Mouse (Mus musculus) embryonic facial prominence, embryonic 13.5 days (tissue): ENCODE measurements around the gene Plvap. TPM values are rescaled to one million over a fixed set of nuclear protein-coding genes. Genes with fewer than 3 reads are reported as not detected.

Experiments
- ATAC-seq: fragments of 200-750 bp; cut with Nextera tagmentation; 2 replicates; pipeline ENCODE4 v1.8.0; 2017; ENCODE audit warnings: low read depth; ENCODE audit not compliant: insufficient number of reproducible peaks, insufficient read depth, low FRiP score, low TSS enrichment
- H3K27ac ChIP-seq: fragments of 300-500 bp; sonication (generic); 2 replicates; pipeline ENCODE4 v1.5.1; 2015; ENCODE audit warnings: moderate library complexity, mild to moderate bottlenecking, inconsistent platforms
- H3K27me3 ChIP-seq: fragments of 300-500 bp; sonication (generic); 2 replicates; pipeline ENCODE4 v1.6.1; 2015; ENCODE audit warnings: mild to moderate bottlenecking, inconsistent platforms
- H3K36me3 ChIP-seq: fragments of 300-500 bp; sonication (generic); 2 replicates; pipeline ENCODE4 v1.6.1; 2015; ENCODE audit warnings: mild to moderate bottlenecking, inconsistent platforms
- H3K4me1 ChIP-seq: fragments of 300-500 bp; sonication (generic); 2 replicates; pipeline ENCODE4 v1.6.1; 2015; ENCODE audit warnings: inconsistent platforms
- H3K4me2 ChIP-seq: fragments of 300-500 bp; sonication (generic); 2 replicates; pipeline ENCODE4 v1.6.1; 2015; ENCODE audit warnings: moderate library complexity, mild to moderate bottlenecking, inconsistent platforms
- H3K4me3 ChIP-seq: fragments of 300-500 bp; sonication (generic); 2 replicates; pipeline ENCODE4 v1.5.1; 2015; ENCODE audit warnings: mild to moderate bottlenecking, inconsistent platforms
- H3K9ac ChIP-seq: fragments of 300-500 bp; sonication (generic); 2 replicates; pipeline ENCODE4 v1.6.1; 2015; ENCODE audit warnings: mild to moderate bottlenecking, inconsistent platforms
- H3K9me3 ChIP-seq: fragments of 300-500 bp; sonication (generic); 2 replicates; pipeline ENCODE4 v1.6.1; 2016; ENCODE audit warnings: inconsistent platforms
- WGBS: fragments of 180-500 bp; shearing (Covaris S2); methylation state at CpG from one replicate; pipeline ENCODE4 v1.1.7; 2015; ENCODE audit warnings: mixed read lengths; 5-methylcytosine and 5-hydroxymethylcytosine counted together
- polyA plus RNA-seq: library from polyadenylated mRNA; unstranded; fragments of >200 nt; fragmentation: Nextera tagmentation; extraction: Ambion mirVana; gene quantifications from 2 replicates; pipeline ENCODE4 v1.2.1, GENCODE M21; 2015

The Plvap gene
- polyA plus RNA-seq, 1 experiment from 2014 or later: 47.3 TPM

GRCm38 (mm10) chr8:71462191-71462590, 49.4 kb downstream of the Plvap start:
- Histone ChIP-seq H3K9me3 (no peaks in the 10 kb centered on the region), H3K27ac (no peak overlapping the region), H3K4me2 (peak overlapping the region; percentile 90), H3K36me3 (peaks cover 42% of the 10 kb centered on the region), H3K9ac (peak overlapping the region; percentile 80), H3K27me3 (no peaks in the 10 kb centered on the region), H3K4me3 (peak overlapping the region; percentile 90), H3K4me1 (peaks cover 33% of the 10 kb centered on the region)
- WGBS: 74% methylated on average over 4 of the region's 4 CpGs
- no peak for ATAC-seq

- WGBS: 83% methylated on average over 47 of the region's 47 CpGs
- 0 out of 2 replicates have a peak overlapping the region, but pooled peaks have one; percentile 28 for H3K9ac ChIP-seq
- no peak overlapping the region for H3K27ac ChIP-seq
- H3K4me1 ChIP-seq: peaks cover 33% of the 10 kb centered on the region
- no peak overlapping the region for H3K4me2 ChIP-seq
- H3K9me3 ChIP-seq: no peaks in the 10 kb centered on the region
- peaks cover 50% of the 10 kb centered on the region for H3K36me3 ChIP-seq
- H3K4me3 ChIP-seq: no peak overlapping the region
- no peak for ATAC-seq
- no peaks in the 10 kb centered on the region for H3K27me3 ChIP-seq
Measured at GRCm38 (mm10) chr8:71461152-71461840, 50.3 kb downstream of the Plvap start.

GRCm38 (mm10) chr8:71460716-71461115, 50.8 kb downstream of the Plvap start:
- 90% methylated on average over 6 of the region's 6 CpGs for WGBS

GRCm38 (mm10) chr8:71457659-71458270, 53.8 kb downstream of the Plvap start:
- Histone ChIP-seq H3K27ac (no peak overlapping the region), H3K4me2 (no peak overlapping the region), H3K36me3 (peaks cover 52% of the 10 kb centered on the region), H3K27me3 (no peaks in the 10 kb centered on the region), H3K4me3 (no peak overlapping the region), H3K4me1 (peaks cover 15% of the 10 kb centered on the region), H3K9ac (no peak overlapping the region), H3K9me3 (no peaks in the 10 kb centered on the region)
- no peak for ATAC-seq
- 84% methylated on average over 20 of the region's 20 CpGs for WGBS

More at GRCm38 (mm10) chr8:71460716-71461115, 50.8 kb downstream of the Plvap start:
- no peaks in the 10 kb centered on the region for H3K9me3 ChIP-seq
- no peak overlapping the region for H3K4me3 ChIP-seq
- peaks cover 52% of the 10 kb centered on the region for H3K36me3 ChIP-seq
- H3K27ac ChIP-seq: no peak overlapping the region
- H3K27me3 ChIP-seq: no peaks in the 10 kb centered on the region
- H3K9ac ChIP-seq: no peak overlapping the region
- peaks cover 30% of the 10 kb centered on the region for H3K4me1 ChIP-seq
- H3K4me2 ChIP-seq: no peak overlapping the region
- ATAC-seq: no peak

GRCm38 (mm10) chr8:71456906-71457305, 54.6 kb downstream of the Plvap start:
- no peak for ATAC-seq
- WGBS: 41% methylated on average over 22 of the region's 22 CpGs
- no peaks in the 10 kb centered on the region for H3K27me3 ChIP-seq
- no peak overlapping the region for H3K4me2 ChIP-seq
- no peaks in the 10 kb centered on the region for H3K9me3 ChIP-seq
- H3K4me3 ChIP-seq: no peak overlapping the region
- H3K4me1 ChIP-seq: peaks cover 7% of the 10 kb centered on the region; the same call in 1 of the 2 replicates
- no peak overlapping the region for H3K9ac ChIP-seq
- peaks cover 52% of the 10 kb centered on the region for H3K36me3 ChIP-seq
- H3K27ac ChIP-seq: no peak overlapping the region

- H3K4me3 ChIP-seq: no peak overlapping the region
- H3K27me3 ChIP-seq: no peaks in the 10 kb centered on the region
- 0 out of 2 replicates have a peak, but pooled peaks cover 3% of the 10 kb centered on the region for H3K4me1 ChIP-seq
- no peak overlapping the region for H3K27ac ChIP-seq
- no peaks in the 10 kb centered on the region for H3K9me3 ChIP-seq
- ATAC-seq: no peak
- H3K9ac ChIP-seq: no peak overlapping the region
- H3K4me2 ChIP-seq: no peak overlapping the region
- H3K36me3 ChIP-seq: peaks cover 32% of the 10 kb centered on the region
- 73% methylated on average over 8 of the region's 8 CpGs for WGBS
Measured at GRCm38 (mm10) chr8:71454668-71455067, 56.9 kb downstream of the Plvap start.

- Histone ChIP-seq H3K36me3 (peaks cover 14% of the 10 kb centered on the region), H3K27ac (no peak overlapping the region), H3K4me2 (no peak overlapping the region), H3K9ac (no peak overlapping the region), H3K27me3 (no peaks in the 10 kb centered on the region), H3K4me1 (no peaks in the 10 kb centered on the region), H3K9me3 (no peaks in the 10 kb centered on the region), H3K4me3 (no peak overlapping the region)
- no peak for ATAC-seq
- WGBS: 84% methylated on average over 2 of the region's 2 CpGs
Measured at GRCm38 (mm10) chr8:71452669-71453068, 58.9 kb downstream of the Plvap start.

- no peaks in the 10 kb centered on the region for H3K4me1 ChIP-seq
- H3K4me3 ChIP-seq: no peak overlapping the region
- H3K36me3 ChIP-seq: peaks cover 5% of the 10 kb centered on the region
- no peak for ATAC-seq
- H3K27me3 ChIP-seq: no peaks in the 10 kb centered on the region
- H3K4me2 ChIP-seq: no peak overlapping the region
- no peak overlapping the region for H3K27ac ChIP-seq
- no peak overlapping the region for H3K9ac ChIP-seq
- 42% methylated on average over 11 of the region's 11 CpGs for WGBS
- no peaks in the 10 kb centered on the region for H3K9me3 ChIP-seq
Measured at GRCm38 (mm10) chr8:71451777-71452176, 59.8 kb downstream of the Plvap start.

- H3K4me3 ChIP-seq: no peak overlapping the region
- H3K27me3 ChIP-seq: no peaks in the 10 kb centered on the region
- no peak overlapping the region for H3K4me2 ChIP-seq
- no peak overlapping the region for H3K9ac ChIP-seq
- 0 out of 2 replicates have a peak, but pooled peaks cover 2% of the 10 kb centered on the region for H3K36me3 ChIP-seq
- H3K9me3 ChIP-seq: no peaks in the 10 kb centered on the region
- H3K4me1 ChIP-seq: no peaks in the 10 kb centered on the region
- H3K27ac ChIP-seq: no peak overlapping the region
- 66% methylated on average over 4 of the region's 4 CpGs for WGBS
- ATAC-seq: no peak
Measured at GRCm38 (mm10) chr8:71451337-71451736, 60.2 kb downstream of the Plvap start.

Other genes starting within 250 kb of the Plvap start
- 24.0 and 27.5 TPM in 2 replicates for gene Myo9b, start 239.0 kb downstream of the Plvap start, polyA plus RNA-seq
- 53.6 and 58.0 TPM in 2 replicates for gene Haus8, start 238.8 kb downstream of the Plvap start, polyA plus RNA-seq
- gene Use1, start 144.9 kb downstream of the Plvap start, polyA plus RNA-seq: 115 and 118 TPM in 2 replicates
- gene Ocel1, start 140.5 kb downstream of the Plvap start, polyA plus RNA-seq: 4.2 and 5.4 TPM in 2 replicates
- gene Nr2f6, start 129.8 kb downstream of the Plvap start, polyA plus RNA-seq: 43.8 and 46.6 TPM in 2 replicates
- gene Ushbp1, start 116.0 kb downstream of the Plvap start, polyA plus RNA-seq: 7.4 and 7.8 TPM in 2 replicates
- 88.9 and 104 TPM in 2 replicates for gene Babam1, start 114.9 kb downstream of the Plvap start, polyA plus RNA-seq
- 44.4 and 45.0 TPM in 2 replicates for gene Ankle1, start 105.7 kb downstream of the Plvap start, polyA plus RNA-seq
- gene Abhd8, start 48.1 kb downstream of the Plvap start, polyA plus RNA-seq: 61.4 and 69.5 TPM in 2 replicates
- 146 and 148 TPM in 2 replicates for gene Mrpl34, start 46.8 kb downstream of the Plvap start, polyA plus RNA-seq
- 109 and 113 TPM in 2 replicates for gene Dda1, start 42.6 kb downstream of the Plvap start, polyA plus RNA-seq
- 2.2 and 3.0 TPM in 2 replicates for gene Ano8, start 25.8 kb downstream of the Plvap start, polyA plus RNA-seq
- gene Gtpbp3, start 23.6 kb downstream of the Plvap start, polyA plus RNA-seq: 22.4 and 23.5 TPM in 2 replicates
- 0.77 and 1.1 TPM in 2 replicates for gene Ccdc194, start 14.0 kb upstream of the Plvap start, polyA plus RNA-seq
- 18.0 and 22.0 TPM in 2 replicates for gene Bst2, start 25.7 kb upstream of the Plvap start, polyA plus RNA-seq
- 77.1 and 82.4 TPM in 2 replicates for gene Mvb12a, start 31.2 kb upstream of the Plvap start, polyA plus RNA-seq
- 0.55 and 1.1 TPM in 2 replicates for gene Tmem221, start 47.1 kb upstream of the Plvap start, polyA plus RNA-seq
- not detected in 2 replicates for gene Nxnl1, start 54.8 kb upstream of the Plvap start, polyA plus RNA-seq
- gene Slc27a1, start 57.1 kb upstream of the Plvap start, polyA plus RNA-seq: 47.8 and 59.4 TPM in 2 replicates
- 224 and 244 TPM in 2 replicates for gene Pgls, start 80.4 kb upstream of the Plvap start, polyA plus RNA-seq
- gene Fam129c, start 85.9 kb upstream of the Plvap start, polyA plus RNA-seq: 4.8 and 7.7 TPM in 2 replicates
- 75.5 and 78.2 TPM in 2 replicates for gene Colgalt1, start 99.2 kb upstream of the Plvap start, polyA plus RNA-seq
- gene Unc13a, start 160.0 kb upstream of the Plvap start, polyA plus RNA-seq: 0.87 and 1.2 TPM in 2 replicates
- 3.7 and 3.9 TPM in 2 replicates for gene Jak3, start 164.5 kb upstream of the Plvap start, polyA plus RNA-seq
- 0.89 TPM in 1 of 2 replicates, not detected in the other for gene Insl3, start 177.5 kb upstream of the Plvap start, polyA plus RNA-seq
- 0.63 and 0.89 TPM in 2 replicates for gene B3gnt3, start 190.0 kb upstream of the Plvap start, polyA plus RNA-seq
- gene Fcho1, start 214.0 kb upstream of the Plvap start, polyA plus RNA-seq: 4.3 and 5.5 TPM in 2 replicates